Mouse (Mus musculus): ENCODE results near the gene Tnrc6c. TPM values are rescaled to one million over a fixed set of nuclear protein-coding genes. Genes with fewer than 3 reads are reported as not detected.

Tnrc6c gene
- total and polyA plus RNA-seq, 2 experiments: 5.7 to 6.3 TPM

- no peaks in the 10 kb centered on the region for H3K79me2 ChIP-seq (ENCODE audit: control insufficient read depth, insufficient read depth, low read length)
- H3K27ac ChIP-seq (replicated peaks; ENCODE audit: insufficient read depth, low read depth, low read length): no peak overlapping the region
- TF ChIP-seq CTCF (IDR thresholded peaks at IDR 0.05; ENCODE audit: low read depth, low read length) (no peak), POLR2A (IDR thresholded peaks at IDR 0.05; ENCODE audit: extremely low read depth, insufficient read depth, low read length) (no peak)
- H3K9ac ChIP-seq (ENCODE audit: low read depth, low read length): no peak overlapping the region
- H3K4me3 ChIP-seq (ENCODE audit: insufficient read depth, low read depth, low read length): no peak overlapping the region
- H3K27me3 ChIP-seq (ENCODE audit: control insufficient read depth, insufficient read depth, low read length): peaks cover 8% of the 10 kb centered on the region
- peaks cover 4% of the 10 kb centered on the region; the same call in 1 of the 2 replicates for H3K4me1 ChIP-seq (ENCODE audit: control insufficient read depth, insufficient read depth, low read length)
- H3K36me3 ChIP-seq (ENCODE audit: control insufficient read depth, insufficient read depth, low read length): no peaks in the 10 kb centered on the region
- DNase-seq (ENCODE audit: extremely low read depth, low read depth, low spot score): no peak
These were observed 43.5 kb upstream of the Tnrc6c start for GRCm38 (mm10) chr11:117610589-117610988.

DNA sequence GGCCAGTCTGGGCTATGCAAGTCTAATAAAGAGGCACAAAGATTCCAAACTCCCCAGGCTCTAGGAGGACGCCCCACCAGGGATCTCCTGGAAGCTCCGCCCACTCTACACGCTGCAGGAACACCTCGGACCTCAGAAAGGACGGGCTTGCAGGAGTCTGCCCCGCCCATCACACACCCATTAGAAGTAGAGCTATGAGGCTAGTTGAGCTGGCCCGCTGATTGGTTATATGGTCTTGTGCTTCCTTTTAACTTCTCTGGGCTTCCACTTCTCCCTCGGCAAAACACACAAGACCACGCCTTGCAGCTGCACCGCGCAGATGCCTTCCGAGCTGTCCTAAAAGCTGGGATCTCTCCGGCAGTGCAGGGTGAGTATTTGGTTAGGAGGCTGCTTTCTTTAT lies 43.0 kb upstream of the Tnrc6c start:
- no peak overlapping the region for H3K27ac ChIP-seq (replicated peaks; ENCODE audit: insufficient read depth, low read depth, low read length)
- DNase-seq (ENCODE audit: extremely low read depth, low read depth, low spot score): peak; percentile 45
- no peaks in the 10 kb centered on the region for H3K79me2 ChIP-seq (ENCODE audit: control insufficient read depth, insufficient read depth, low read length)
- H3K9ac ChIP-seq (ENCODE audit: low read depth, low read length): no peak overlapping the region
- peaks cover 4% of the 10 kb centered on the region; the same call in 1 of the 2 replicates for H3K4me1 ChIP-seq (ENCODE audit: control insufficient read depth, insufficient read depth, low read length)
- no peaks in the 10 kb centered on the region for H3K36me3 ChIP-seq (ENCODE audit: control insufficient read depth, insufficient read depth, low read length)
- no peak for TF ChIP-seq CTCF (IDR thresholded peaks at IDR 0.05; ENCODE audit: low read depth, low read length)
- TF ChIP-seq POLR2A (IDR thresholded peaks at IDR 0.05; ENCODE audit: extremely low read depth, insufficient read depth, low read length): no peak
- peaks cover 8% of the 10 kb centered on the region for H3K27me3 ChIP-seq (ENCODE audit: control insufficient read depth, insufficient read depth, low read length)
- WGBS: 4% methylated on average over 13 of the region's 13 CpGs
- no peak overlapping the region for H3K4me3 ChIP-seq (ENCODE audit: insufficient read depth, low read depth, low read length)

GRCm38 (mm10) chr11:117611860-117612259 lies 42.2 kb upstream of the Tnrc6c start:
- Histone ChIP-seq H3K27me3 (ENCODE audit: control insufficient read depth, insufficient read depth, low read length) (peaks cover 8% of the 10 kb centered on the region), H3K9ac (ENCODE audit: low read depth, low read length) (no peak overlapping the region), H3K79me2 (ENCODE audit: control insufficient read depth, insufficient read depth, low read length) (no peaks in the 10 kb centered on the region), H3K4me1 (ENCODE audit: control insufficient read depth, insufficient read depth, low read length) (peaks cover 4% of the 10 kb centered on the region; the same call in 1 of the 2 replicates), H3K36me3 (ENCODE audit: control insufficient read depth, insufficient read depth, low read length) (no peaks in the 10 kb centered on the region), H3K27ac (replicated peaks; ENCODE audit: insufficient read depth, low read depth, low read length) (no peak overlapping the region), H3K4me3 (ENCODE audit: insufficient read depth, low read depth, low read length) (no peak overlapping the region)
- no peak for TF ChIP-seq POLR2A (IDR thresholded peaks at IDR 0.05; ENCODE audit: extremely low read depth, insufficient read depth, low read length)
- TF ChIP-seq CTCF (IDR thresholded peaks at IDR 0.05; ENCODE audit: low read depth, low read length): no peak
- no peak for DNase-seq (ENCODE audit: extremely low read depth, low read depth, low spot score)
- 50% methylated on average over 5 of the region's 5 CpGs for WGBS

DNA sequence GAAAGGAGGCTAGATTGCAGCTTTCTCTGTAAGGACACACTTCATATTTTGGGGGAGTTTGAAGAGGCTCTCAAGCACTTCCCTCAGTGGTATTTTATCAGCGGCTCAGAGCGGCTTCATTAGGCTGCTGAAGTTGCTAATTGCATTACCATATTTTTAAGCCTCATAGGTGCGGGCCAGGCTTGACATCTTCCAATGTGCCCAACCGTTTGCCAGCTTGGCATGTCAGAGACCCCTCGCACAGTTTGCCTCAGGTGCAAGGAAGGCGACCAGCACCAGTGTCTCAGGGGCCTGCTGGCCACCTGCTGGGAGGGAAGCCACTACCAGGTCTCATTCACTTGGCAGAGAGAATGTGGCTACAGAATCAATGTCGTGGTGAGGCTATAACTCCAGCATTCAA lies 41.2 kb upstream of the Tnrc6c start:
- TF ChIP-seq POLR2A (IDR thresholded peaks at IDR 0.05; ENCODE audit: extremely low read depth, insufficient read depth, low read length) (no peak), CTCF (IDR thresholded peaks at IDR 0.05; ENCODE audit: low read depth, low read length) (no peak)

GRCm38 (mm10) chr11:117617368-117617908 lies 36.7 kb upstream of the Tnrc6c start:
- DNase-seq (ENCODE audit: extremely low read depth, low read depth, low spot score): peak; percentile 27
- H3K79me2 ChIP-seq (ENCODE audit: control insufficient read depth, insufficient read depth, low read length): no peaks in the 10 kb centered on the region
- H3K9ac ChIP-seq (ENCODE audit: low read depth, low read length): no peak overlapping the region
- 20% methylated on average over 16 of the region's 16 CpGs for WGBS
- H3K4me3 ChIP-seq (ENCODE audit: insufficient read depth, low read depth, low read length): no peak overlapping the region
- H3K4me1 ChIP-seq (ENCODE audit: control insufficient read depth, insufficient read depth, low read length): peaks cover 9% of the 10 kb centered on the region
- H3K36me3 ChIP-seq (ENCODE audit: control insufficient read depth, insufficient read depth, low read length): no peaks in the 10 kb centered on the region
- H3K27ac ChIP-seq (replicated peaks; ENCODE audit: insufficient read depth, low read depth, low read length): no peak overlapping the region
- H3K27me3 ChIP-seq (ENCODE audit: control insufficient read depth, insufficient read depth, low read length): peaks cover 2% of the 10 kb centered on the region; the same call in 1 of the 2 replicates
- TF ChIP-seq CTCF (IDR thresholded peaks at IDR 0.05; ENCODE audit: low read depth, low read length) (no peak), POLR2A (IDR thresholded peaks at IDR 0.05; ENCODE audit: extremely low read depth, insufficient read depth, low read length) (no peak)

More for the DNA sequence above, 41.2 kb upstream of the Tnrc6c start:
- peaks cover 8% of the 10 kb centered on the region; the same call in 1 of the 2 replicates for H3K4me1 ChIP-seq (ENCODE audit: control insufficient read depth, insufficient read depth, low read length)
- no peaks in the 10 kb centered on the region for H3K79me2 ChIP-seq (ENCODE audit: control insufficient read depth, insufficient read depth, low read length)
- H3K4me3 ChIP-seq (ENCODE audit: insufficient read depth, low read depth, low read length): no peak overlapping the region
- no peak overlapping the region for H3K27ac ChIP-seq (replicated peaks; ENCODE audit: insufficient read depth, low read depth, low read length)
- H3K9ac ChIP-seq (ENCODE audit: low read depth, low read length): no peak overlapping the region
- no peaks in the 10 kb centered on the region for H3K36me3 ChIP-seq (ENCODE audit: control insufficient read depth, insufficient read depth, low read length)
- peaks cover 8% of the 10 kb centered on the region for H3K27me3 ChIP-seq (ENCODE audit: control insufficient read depth, insufficient read depth, low read length)
- 65% methylated on average over 7 of the region's 7 CpGs for WGBS
- no peak for DNase-seq (ENCODE audit: extremely low read depth, low read depth, low spot score)

- no peaks in the 10 kb centered on the region for H3K36me3 ChIP-seq (ENCODE audit: control insufficient read depth, insufficient read depth, low read length)
- H3K27ac ChIP-seq (replicated peaks; ENCODE audit: insufficient read depth, low read depth, low read length): no peak overlapping the region
- H3K9ac ChIP-seq (ENCODE audit: low read depth, low read length): no peak overlapping the region
- 15% methylated on average over 3 of the region's 3 CpGs for WGBS
- H3K4me1 ChIP-seq (ENCODE audit: control insufficient read depth, insufficient read depth, low read length): peaks cover 9% of the 10 kb centered on the region
- DNase-seq (ENCODE audit: extremely low read depth, low read depth, low spot score): peak; percentile 95
- H3K79me2 ChIP-seq (ENCODE audit: control insufficient read depth, insufficient read depth, low read length): no peaks in the 10 kb centered on the region
- no peaks in the 10 kb centered on the region for H3K27me3 ChIP-seq (ENCODE audit: control insufficient read depth, insufficient read depth, low read length)
- TF ChIP-seq POLR2A (IDR thresholded peaks at IDR 0.05; ENCODE audit: extremely low read depth, insufficient read depth, low read length) (no peak), CTCF (IDR thresholded peaks at IDR 0.05; ENCODE audit: low read depth, low read length) (0 out of 2 replicates have a peak, but pooled peaks have one; percentile 3)
- no peak overlapping the region for H3K4me3 ChIP-seq (ENCODE audit: insufficient read depth, low read depth, low read length)
These were observed 35.9 kb upstream of the Tnrc6c start for GRCm38 (mm10) chr11:117618214-117618613.
